Mouse (Mus musculus): ENCODE measurements around the gene Insig1. TPM values are rescaled to one million over a fixed set of nuclear protein-coding genes. Genes with fewer than 3 reads are reported as not detected.

The Insig1 gene
- total RNA-seq (2021), result 10 to 100 TPM; 74.8 to 80.9 TPM
- long read RNA-seq, experiment 1, transcript Insig1-201 (5 exons, 2,697 nt), result major isoform, 182 of 201 reads
- long read RNA-seq, experiment 1, partial matches to known transcripts, result 5 of 201 reads
- long read RNA-seq, experiment 1, other reads (novel, unspliced or antisense), result 14 of 201 reads
- long read RNA-seq, experiment 2, transcript Insig1-201 (5 exons, 2,697 nt), result major isoform, 186 of 203 reads
- long read RNA-seq, experiment 2, partial matches to known transcripts, result 8 of 203 reads
- long read RNA-seq, experiment 2, other reads (novel, unspliced or antisense), result 9 of 203 reads

DNA sequence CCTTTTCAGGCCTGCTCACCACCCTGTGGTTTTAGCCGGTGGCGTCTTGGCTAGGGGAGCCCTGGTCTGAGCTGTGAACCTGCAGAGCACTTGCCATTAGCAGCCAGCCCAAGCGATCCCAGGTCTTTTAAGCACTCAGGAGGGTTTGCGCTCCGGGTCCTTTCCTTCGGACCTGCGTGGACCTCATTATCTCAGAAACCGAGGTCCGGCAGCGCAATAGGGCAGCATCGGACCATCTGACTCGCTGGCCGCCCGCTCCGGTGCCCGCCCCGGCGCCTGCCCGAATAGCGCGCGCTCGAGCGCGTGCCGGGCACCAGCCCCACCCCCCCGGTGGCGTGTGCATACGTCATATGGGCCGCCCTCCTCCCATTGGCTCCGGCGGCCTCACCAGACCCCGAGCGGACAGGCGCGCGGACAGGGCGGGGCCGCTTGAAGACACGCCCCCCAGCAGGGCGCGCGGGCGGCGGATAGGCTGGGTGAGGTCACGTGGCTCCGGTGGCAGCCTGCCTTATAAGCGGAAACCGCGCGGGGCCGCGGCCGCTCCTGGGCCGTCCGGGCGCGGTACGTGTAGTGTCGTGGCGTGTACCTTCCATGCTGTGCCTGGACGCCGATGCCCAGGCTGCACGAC is at the start of gene Insig1:
Gene Insig1 (plus strand): TSS at position 536 of the 628 bp plus-strand sequence.
- DNase-seq (ENCODE audit: low spot score in 2 of 2), result peak; percentile 97 to 98

DNA sequence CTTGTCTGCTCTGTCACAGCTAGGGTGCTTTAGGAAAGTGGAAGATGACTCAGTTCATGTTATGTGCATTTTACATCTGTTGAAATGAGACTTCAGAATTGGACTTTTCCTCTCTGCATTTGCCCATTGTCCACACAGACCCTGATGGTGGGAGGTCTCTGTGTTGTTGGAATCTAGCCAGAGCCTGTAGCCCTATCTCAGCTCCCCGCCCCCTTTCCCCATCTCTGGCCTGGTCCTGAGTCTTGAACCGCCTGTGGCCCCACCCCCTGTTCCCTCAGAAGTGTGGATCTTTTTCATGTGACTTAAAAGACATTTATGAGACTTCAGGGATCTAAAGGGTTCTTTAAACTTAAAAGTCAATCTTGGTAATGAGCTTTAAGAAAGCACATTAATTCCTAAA is 47.7 kb upstream of the Insig1 start:
- no peak for DNase-seq (ENCODE audit: low spot score in 2 of 2)

DNA sequence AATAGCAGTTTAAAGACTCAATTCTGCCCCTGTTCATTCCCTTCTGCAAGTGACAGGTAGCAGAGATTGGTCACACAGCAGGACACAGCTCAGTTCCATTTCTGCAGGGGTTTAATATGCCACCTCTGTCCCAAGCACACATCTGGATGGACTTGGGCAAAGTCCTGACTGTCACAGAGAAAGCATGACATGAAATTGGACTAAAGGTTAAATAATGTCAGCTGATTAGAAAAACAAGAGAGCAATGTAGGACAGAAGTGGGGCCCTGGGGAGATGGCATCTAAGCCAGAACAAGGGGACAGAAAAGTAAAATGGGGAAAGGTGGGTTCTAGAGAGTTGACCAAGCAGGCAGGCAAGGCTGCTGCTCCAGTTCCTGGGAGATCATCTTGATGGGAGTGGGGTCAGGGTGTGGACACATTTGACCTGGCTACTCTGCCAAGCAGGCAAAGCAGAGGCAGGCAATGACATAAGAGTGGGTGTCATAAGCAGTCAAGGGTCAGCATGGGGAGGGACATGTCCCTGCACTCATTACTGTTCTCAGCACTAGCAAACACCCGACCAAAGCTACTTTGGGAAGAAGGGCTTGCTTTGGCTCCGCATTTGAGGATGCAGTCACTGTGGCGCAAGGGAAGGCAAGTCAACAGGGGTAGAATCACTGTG is 39.5 kb upstream of the Insig1 start:
- no peak for DNase-seq (ENCODE audit: low spot score in 2 of 2)

DNA sequence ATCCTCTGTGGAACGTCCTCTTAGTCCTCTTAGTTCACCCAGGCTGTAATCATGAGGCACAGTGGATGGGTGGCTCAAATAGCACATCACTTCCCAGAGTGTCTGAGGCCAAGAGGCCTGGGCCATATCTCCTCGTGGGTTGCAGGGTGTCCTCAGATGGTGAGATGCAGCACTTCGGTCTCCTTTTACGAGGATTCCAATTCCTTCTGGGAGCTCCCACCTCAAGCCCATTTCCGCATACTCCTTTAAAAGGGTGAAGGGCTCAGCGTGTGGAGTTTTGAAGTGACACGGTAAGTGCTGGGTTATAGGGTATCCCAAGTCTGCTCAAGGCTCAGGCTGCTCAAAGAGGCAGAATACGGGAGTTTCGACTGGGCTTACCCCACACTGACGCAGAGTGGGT is 38.3 kb upstream of the Insig1 start:
- DNase-seq (ENCODE audit: low spot score in 2 of 2), result no peak

DNA sequence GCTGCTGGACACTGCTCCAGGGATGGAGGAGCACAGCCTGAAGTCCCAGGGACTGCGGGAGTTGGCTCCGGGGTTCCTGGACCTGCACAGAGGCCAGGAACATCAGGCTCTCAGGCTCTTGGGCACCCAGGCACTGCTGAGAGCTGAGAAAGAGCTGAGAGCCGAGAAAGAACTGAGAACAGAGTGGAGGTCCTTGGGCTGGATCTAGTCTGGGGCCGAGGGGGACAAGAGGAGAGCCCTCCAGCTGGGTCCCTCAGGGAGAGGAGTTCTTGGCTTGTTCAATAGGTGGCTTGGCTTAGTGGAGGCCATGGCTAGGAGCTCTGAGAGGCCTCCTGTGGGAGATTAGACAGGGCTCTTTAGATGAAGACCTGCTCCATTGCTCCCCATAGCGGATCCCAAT is 37.9 kb upstream of the Insig1 start:
- DNase-seq (ENCODE audit: low spot score in 2 of 2), result no peak

DNA sequence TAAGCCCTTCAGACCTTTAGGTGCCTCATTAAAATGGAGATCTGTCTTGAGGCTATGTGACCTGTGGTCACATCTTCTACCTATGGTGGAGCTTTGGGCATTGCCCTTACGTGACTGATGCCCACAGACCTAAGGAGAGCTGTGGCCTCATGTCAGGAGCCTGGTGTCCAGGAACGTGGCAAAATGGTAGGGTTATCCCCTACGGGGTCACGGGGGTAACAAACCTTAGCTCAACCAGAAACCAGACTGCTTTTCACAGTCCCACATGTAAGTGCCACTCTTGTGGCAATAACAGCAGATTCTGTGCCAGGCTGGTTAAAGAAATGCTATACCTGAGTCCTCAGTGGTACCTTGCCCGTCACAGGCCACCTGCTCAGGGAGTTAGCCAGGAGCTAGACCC is 37.3 kb upstream of the Insig1 start:
- DNase-seq (ENCODE audit: low spot score in 2 of 2), result no peak

DNA sequence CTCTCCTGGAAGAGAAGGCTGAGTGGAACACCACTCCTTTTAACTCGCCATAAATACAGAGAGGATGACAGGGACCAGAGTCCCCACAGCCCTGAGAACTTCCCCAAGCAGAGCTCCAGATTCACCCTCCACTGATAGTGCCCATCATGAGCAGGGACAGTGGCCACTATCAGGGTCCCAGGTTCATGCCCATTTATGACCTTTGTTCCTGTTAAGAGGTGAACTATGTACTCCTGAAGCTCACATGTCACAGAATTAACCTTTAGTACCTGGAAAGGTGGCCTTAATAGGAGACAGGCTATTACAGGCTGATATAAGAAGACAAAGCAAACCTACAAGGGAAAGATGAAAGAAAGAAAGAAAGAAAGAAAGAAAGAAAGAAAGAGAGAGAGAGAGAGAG is 35.2 kb upstream of the Insig1 start:
- no peak for DNase-seq (ENCODE audit: low spot score in 2 of 2)

DNA sequence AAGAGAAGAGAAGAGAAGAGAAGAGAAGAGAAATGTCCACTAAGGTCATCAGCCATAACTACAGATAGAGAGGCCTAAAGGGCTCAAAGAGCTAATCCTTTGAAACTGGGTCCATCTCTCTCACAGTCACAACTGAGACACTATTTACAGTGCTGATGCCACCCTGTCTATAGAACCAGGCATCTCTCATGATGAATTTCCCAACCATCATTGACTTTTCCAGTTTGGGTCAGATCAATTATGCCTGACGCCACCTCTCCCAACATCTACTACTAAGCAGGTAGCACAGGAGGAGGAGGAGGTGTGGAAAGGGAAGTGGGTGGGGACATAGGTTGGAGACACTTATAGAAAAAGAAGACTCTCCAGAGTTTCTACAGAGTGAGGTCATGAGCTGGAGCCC is 34.6 kb upstream of the Insig1 start:
- no peak for DNase-seq (ENCODE audit: low spot score in 2 of 2)

DNA sequence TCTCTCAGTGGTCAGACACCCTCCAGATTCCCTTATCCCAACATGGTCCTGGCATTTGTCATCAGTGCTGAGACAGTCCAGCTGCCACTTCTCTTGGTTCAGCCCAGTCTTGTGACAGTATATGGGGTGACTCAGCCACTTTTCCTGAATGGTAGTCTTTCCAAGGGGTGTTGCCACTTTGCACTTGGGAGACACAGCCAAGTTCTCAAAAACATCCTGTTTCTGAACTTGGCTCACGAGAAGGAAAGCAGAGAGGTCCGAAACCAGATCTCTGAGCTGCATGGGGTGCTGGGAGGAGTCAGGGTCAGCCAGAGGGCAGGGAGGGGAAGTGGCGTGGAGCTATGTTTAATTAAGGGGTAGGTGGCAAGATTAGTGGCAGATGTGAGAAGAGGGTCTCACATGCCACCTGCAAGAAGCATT is 34.0 kb upstream of the Insig1 start:
- no peak for DNase-seq (ENCODE audit: low spot score in 2 of 2)

DNA sequence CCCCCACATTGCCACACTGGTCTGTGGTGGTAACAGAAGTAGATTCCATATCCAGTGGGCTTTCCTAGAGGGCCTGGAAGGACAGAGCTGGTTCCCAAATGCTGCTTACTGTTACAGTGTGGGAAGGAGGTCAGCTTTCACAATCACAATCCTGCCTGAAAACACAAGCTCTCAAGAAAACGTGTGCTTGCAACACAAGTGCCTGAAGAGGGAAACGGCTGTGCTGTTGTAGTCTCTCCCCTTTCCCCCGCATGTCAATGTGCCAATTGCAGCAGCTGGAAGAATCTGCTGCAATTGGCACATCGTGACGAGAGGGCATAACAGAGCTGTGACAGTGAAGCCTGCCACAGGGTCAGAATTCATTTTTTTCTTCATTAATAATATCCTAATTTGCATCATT is 33.5 kb upstream of the Insig1 start:
- DNase-seq (ENCODE audit: low spot score in 2 of 2), result no peak

DNA sequence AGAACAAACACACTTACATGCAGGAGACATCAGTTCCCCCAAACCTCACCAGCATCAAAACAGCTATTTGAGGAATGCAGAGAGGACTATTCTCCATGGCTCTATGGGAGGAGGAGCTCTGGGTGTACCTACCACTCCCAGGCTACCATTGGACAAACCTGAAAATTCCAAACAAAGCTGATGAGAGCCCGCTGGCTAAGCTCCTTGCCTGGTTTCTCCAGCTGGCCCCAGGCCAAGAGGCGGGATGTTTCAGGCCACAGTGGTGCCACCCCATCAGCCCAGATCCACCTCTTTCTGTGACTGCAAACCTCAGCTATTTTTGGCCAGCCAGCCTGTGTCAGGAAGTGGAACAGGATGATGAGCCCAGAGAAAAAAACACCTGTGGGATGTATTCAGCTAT is 33.0 kb upstream of the Insig1 start:
- DNase-seq (ENCODE audit: low spot score in 2 of 2), result no peak

DNA sequence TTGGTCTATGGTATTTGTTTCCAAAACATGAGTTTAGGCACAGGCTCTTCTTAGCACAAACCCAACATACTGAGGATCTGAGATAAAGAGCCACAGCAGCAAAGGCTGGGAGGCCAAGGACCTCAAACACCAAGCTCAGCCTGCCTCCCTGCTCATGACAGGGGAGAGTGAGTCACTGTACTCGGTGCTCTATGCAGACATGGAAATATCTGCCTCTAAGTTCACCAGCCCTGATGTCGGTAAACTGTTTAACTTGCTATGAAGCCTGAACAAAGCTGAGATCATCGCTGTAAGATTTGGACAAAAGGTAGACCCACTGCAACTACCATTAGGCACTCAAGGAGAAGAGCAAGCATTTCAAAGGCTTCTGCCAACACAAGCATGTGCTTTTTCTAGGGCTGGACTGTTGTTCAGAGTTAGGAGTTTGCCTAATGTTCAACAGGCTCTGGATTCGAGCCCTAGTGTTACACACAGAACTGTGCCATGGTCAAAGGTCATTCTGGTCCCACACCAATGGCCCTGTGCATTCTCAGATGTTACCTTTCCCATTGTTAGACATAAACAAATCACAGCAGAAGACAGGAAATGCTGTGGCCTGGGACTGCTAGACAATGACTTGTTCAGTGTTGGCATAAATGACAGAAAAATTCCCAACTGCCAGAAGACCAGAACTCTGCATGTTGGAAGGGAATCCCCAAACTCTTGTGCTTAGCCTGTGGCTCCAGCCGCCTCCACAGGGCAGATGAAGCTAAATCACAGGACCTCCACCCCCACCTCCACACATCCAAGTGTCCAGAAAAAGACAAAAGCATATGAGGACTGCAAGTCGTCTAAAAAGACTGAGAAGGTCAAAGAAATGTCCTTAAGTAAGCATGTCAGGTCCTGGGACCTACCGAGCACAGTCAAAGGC is 31.2 kb upstream of the Insig1 start:
- DNase-seq (ENCODE audit: low spot score in 2 of 2), result no peak

DNA sequence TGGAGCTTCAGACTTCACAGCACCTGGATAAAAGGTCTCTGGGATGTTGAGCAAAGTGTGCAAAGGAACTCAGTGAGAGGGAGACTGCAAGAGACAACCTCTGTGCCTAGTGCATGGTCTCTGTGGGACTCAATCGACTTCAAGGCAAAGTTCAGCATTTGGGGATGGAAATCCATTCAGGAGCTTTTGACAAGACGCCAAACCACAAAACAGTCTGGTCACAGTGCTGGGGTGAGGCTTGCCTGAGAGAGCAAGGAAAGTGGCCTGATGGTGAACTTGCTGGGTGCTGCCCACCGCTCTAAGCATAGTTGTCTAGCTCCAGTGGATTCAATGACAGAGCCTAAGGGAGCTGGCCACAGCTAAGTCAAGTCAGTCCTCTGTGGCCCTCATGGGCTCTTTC is 30.4 kb upstream of the Insig1 start:
- DNase-seq (ENCODE audit: low spot score in 2 of 2), result no peak

DNA sequence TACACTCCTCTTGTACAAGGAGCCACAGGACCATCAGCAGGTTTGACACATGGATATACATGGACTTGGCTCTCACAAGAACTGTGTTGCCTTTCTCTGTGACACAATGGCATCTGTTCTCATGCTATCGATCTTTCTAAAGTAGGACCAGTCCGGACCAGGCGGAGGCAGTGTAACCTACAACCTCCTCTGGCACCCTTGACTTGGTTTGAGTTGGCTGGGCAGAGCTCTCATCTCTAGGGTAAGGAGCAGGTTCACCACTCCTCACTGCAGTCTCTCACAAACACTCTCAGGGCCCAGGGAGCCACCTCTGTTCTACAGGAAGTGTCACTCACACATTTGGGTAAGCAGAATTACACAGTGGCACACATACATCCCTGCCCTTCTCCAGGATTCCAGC is 29.1 kb upstream of the Insig1 start:
- DNase-seq (ENCODE audit: low spot score in 2 of 2), result no peak

DNA sequence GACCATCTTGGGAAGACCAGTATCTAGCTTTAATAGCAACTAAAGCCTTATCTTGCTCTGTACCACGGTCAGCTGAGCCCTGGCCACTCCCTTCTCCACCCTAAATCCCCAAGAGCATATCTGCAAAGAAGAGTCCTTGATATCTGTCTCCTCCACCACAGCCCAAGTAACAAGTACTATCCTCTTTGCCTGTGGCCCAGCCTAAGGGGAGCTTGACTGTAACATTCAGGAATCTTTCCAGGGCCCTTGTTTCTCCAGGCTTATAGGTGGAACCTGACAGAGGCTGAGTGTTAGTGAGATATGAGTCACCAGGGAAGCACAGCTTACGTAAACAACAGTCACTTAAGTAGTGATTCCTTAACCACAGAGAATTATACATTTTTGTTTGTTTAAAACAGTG is 28.4 kb upstream of the Insig1 start:
- no peak for DNase-seq (ENCODE audit: low spot score in 2 of 2)

DNA sequence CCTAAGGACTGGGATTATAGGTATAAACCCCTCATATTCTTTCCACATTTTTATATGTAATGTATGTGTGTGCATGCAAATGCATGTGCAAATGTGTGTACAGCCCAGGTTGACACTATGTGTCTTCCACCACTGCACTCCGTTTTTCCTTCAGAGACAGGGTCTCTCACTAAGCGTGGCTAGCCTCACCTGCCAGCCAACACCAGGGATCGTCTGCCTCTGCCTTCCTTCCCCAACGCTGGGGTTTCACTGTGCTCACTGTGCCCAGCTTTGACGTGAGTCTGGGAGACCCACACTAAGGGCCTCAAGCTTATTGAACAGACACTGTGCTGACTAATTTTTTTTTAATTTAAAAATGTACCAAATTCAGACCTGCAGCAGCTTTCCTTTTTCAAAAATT is 27.8 kb upstream of the Insig1 start:
- DNase-seq (ENCODE audit: low spot score in 2 of 2), result no peak

DNA sequence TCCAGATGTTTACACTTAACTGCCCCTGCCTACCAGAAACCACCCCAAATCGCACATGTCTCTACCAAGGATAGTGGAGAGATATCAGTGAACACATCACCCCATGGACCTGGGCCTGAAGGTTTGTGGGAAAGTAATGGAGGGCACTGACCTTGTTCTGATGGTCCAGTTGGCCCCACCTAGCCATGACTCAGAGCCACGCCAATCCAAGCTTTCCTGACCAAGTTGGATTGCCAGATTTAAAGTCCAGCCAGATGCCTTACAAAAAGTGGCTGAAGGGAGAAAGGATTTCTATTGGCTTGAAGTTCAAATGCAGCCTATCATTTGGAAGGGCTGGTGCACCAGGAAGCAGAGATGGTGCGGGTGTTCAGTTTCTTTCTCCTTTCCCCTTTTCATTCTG is 24.2 kb upstream of the Insig1 start:
- no peak for DNase-seq (ENCODE audit: low spot score in 2 of 2)

DNA sequence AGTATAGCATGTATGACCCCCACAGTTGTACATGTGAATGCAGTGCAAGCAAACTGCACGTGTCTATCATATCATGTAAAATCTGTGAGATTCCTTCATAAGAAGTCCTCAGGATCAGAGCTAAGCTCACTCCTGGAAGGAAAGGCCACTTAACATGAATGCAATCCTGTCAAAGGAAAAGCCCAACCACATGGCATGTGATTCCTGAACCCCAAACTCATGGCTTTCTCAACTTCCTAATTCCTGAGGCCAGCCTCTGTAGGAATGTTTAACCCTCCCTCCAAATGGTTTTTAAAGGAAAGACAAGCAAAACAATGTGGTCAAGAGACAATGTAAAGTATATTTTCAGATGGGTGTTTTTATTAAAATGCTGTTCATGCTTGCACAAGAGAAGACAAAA is 23.2 kb upstream of the Insig1 start:
- DNase-seq (ENCODE audit: low spot score in 2 of 2), result no peak

DNA sequence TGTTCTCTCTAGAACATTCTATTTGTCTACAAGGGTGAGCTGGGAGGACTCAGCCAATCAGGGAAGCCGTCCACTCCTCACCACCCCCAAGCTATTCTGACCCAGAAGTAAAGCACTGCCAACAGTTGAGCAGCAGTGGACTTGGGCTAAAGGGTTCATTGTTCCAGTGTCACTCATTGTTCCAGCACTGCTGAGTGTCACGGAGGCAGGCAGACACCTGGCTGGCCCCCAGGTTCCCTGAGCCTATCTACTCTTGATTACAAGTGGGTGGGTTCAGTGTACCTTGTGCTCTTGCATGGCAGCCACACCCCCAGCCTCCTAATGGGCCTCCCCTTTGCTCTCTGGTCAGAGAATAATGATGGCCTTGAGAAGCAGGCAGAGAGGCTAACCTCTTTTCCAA is 15.7 kb upstream of the Insig1 start:
- no peak for DNase-seq (ENCODE audit: low spot score in 2 of 2)

DNA sequence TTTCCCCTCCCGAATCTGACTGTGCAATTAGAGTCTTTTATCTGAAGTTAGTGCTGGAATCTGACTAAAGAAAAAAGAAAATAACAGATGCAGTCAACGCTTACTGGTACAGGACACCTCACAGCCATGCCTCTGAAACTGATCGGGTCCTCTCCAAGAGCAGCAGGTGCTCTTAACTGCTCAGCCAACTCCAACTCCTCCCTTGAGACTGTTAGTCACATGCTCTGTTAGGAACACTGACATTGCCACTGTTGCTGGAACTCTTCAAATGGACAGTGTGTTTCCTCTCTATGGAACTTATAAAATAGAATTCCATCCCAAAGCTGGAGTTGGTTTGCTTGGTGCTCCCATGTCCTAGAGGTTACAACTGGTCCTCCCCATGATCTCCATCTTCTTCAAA is 14.3 kb upstream of the Insig1 start:
- no peak for DNase-seq (ENCODE audit: low spot score in 2 of 2)

DNA sequence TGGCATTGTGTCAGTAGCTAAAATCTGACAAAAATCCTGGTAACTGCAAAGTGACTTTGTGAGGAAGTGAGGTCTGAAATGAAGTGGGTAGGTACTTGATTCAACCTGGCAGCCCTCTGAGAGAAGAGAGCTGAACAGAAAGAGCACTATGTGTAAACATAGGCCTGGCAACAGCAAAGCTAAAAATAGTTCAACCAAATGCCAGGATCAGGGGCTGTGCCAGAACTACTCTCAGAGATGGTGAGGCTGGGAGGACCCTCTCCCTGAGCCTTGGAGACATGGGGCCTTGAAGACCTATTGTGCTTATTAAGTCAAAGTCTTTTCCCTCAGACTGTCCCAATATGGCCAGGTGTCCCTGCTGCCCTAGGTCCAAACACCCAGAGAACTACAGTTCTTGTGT is 10.7 kb upstream of the Insig1 start:
- DNase-seq (ENCODE audit: low spot score in 2 of 2), result peak; percentile 36 to 53

DNA sequence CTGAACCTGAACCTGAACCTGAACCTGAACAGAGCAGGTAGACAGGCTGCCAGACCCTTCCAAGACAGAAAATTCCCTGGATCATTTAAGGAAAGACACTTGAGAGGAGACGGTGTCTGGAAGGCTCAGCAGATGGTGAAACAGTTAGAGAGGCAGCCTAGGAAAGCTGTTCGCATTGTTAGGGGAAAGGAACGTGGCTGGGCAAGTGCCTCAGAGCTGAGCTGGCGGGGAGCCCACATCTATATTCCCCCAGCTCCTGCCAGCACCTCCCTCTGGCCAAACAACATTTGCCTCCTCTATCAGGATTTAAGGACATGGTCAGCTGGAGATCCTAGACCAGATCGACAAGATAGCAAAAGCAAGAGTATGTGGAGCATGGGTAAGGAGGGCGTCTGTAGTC is 10.2 kb upstream of the Insig1 start:
- peak in 1 of 2 experiments; percentile 40 for DNase-seq (ENCODE audit: low spot score in 2 of 2)

Data from layer of hippocampus, postnatal 14 days (tissue).